8 mouse cellular contexts compared by ENCODE assay signal in genomic region chr7:99248906-99249581, GRCm38 (mm10). TPM values are rescaled to one million over a fixed set of nuclear protein-coding genes. Genes with fewer than 3 reads are reported as not detected.
A peak's percentile ranks its signal among the peaks of the same experiment; 100 is the strongest.
DNase-seq lines count a peak whose midpoint lies in the region; ATAC-seq and TF ChIP-seq lines count a peak whose summit lies in the region.

No protein-coding gene starts in this region.

- no peak for TF ChIP-seq CTCF in kidney, adult 2 months (conservative IDR thresholded peaks at IDR 0.05; ENCODE audit: insufficient read depth, insufficient read length, low read depth, low read length)

- no peaks in the 10 kb centered on the region for H3K9me3 ChIP-seq in embryonic facial prominence, embryonic 10.5 days
- H3K9me3 ChIP-seq in hindbrain, embryonic 15.5 days = no peaks in the 10 kb centered on the region
- H3K9me3 ChIP-seq in midbrain, embryonic 12.5 days = no peaks in the 10 kb centered on the region

- no peak for DNase-seq in kidney, adult 2 months
- no peak for DNase-seq in kidney, postnatal 25 days
- peak; percentile 49 for DNase-seq in embryonic facial prominence, embryonic 10.5 days (ENCODE audit: low spot score)
- no peak for DNase-seq in right cerebral cortex, postnatal 14 days
- no peak for DNase-seq in gastrocnemius, postnatal 4 days (ENCODE audit: low spot score in 2 of 2)
- DNase-seq in gastrocnemius, postnatal 14 days = no peak

- WGBS in kidney, adult 2 months = 5% methylated on average over 44 of the region's 44 CpGs
- WGBS in embryonic facial prominence, embryonic 10.5 days = 2% methylated on average over 44 of the region's 44 CpGs
- 1% methylated on average over 36 of the region's 44 CpGs for WGBS in hindbrain, embryonic 15.5 days
- under 1% methylated on average over 42 of the region's 44 CpGs for WGBS in midbrain, embryonic 12.5 days

- H3K27ac ChIP-seq in kidney, adult 2 months (ENCODE audit: insufficient read depth, low read depth, low read length) = no peak overlapping the region
- H3K27ac ChIP-seq in embryonic facial prominence, embryonic 10.5 days (replicated peaks) = peak overlapping the region; percentile 78
- H3K27ac ChIP-seq in hindbrain, embryonic 15.5 days (replicated peaks) = no peak overlapping the region
- H3K27ac ChIP-seq in midbrain, embryonic 12.5 days (replicated peaks) = no peak overlapping the region

- H3K9ac ChIP-seq in hindbrain, embryonic 15.5 days = peak overlapping the region; percentile 35; the same call in 1 of the 2 replicates
- peak overlapping the region; percentile 51 for H3K9ac ChIP-seq in midbrain, embryonic 12.5 days (replicated peaks)

- H3K4me1 ChIP-seq in kidney, adult 2 months (ENCODE audit: control insufficient read depth, insufficient read depth, low read length) = 0 out of 2 replicates have a peak, but pooled peaks cover 3% of the 10 kb centered on the region
- peaks cover 20% of the 10 kb centered on the region for H3K4me1 ChIP-seq in embryonic facial prominence, embryonic 10.5 days
- H3K4me1 ChIP-seq in hindbrain, embryonic 15.5 days (replicated peaks) = peaks cover 8% of the 10 kb centered on the region
- H3K4me1 ChIP-seq in midbrain, embryonic 12.5 days = peaks cover 6% of the 10 kb centered on the region; the same call in 1 of the 2 replicates

- intact Hi-C loops in gastrocnemius, postnatal 14 days (cut with DNase I; ENCODE audit: low total_unique reads) = no loop called here

- no peak for TF ChIP-seq POLR2A in kidney, adult 2 months (IDR thresholded peaks at IDR 0.05; ENCODE audit: low read depth, low read length)

- H3K36me3 ChIP-seq in kidney, adult 2 months (ENCODE audit: control insufficient read depth, insufficient read depth, low read length) = no peaks in the 10 kb centered on the region
- H3K36me3 ChIP-seq in embryonic facial prominence, embryonic 10.5 days (replicated peaks) = no peaks in the 10 kb centered on the region
- no peaks in the 10 kb centered on the region for H3K36me3 ChIP-seq in hindbrain, embryonic 15.5 days
- no peaks in the 10 kb centered on the region for H3K36me3 ChIP-seq in midbrain, embryonic 12.5 days

- no peaks in the 10 kb centered on the region for H3K27me3 ChIP-seq in kidney, adult 2 months (replicated peaks; ENCODE audit: control insufficient read depth, insufficient read depth, low read length)
- peaks cover 42% of the 10 kb centered on the region for H3K27me3 ChIP-seq in embryonic facial prominence, embryonic 10.5 days (replicated peaks; ENCODE audit: low read depth, poor library complexity, severe bottlenecking)
- H3K27me3 ChIP-seq in hindbrain, embryonic 15.5 days = peaks cover 9% of the 10 kb centered on the region
- H3K27me3 ChIP-seq in midbrain, embryonic 12.5 days = peaks cover 25% of the 10 kb centered on the region

- peak; percentile 42; the same call in 1 of the 2 replicates for ATAC-seq in hindbrain, embryonic 15.5 days (ENCODE audit: low FRiP score, low read depth)
- ATAC-seq in midbrain, embryonic 12.5 days (ENCODE audit: low FRiP score, low read depth) = peak; percentile 61

- H3K4me2 ChIP-seq in hindbrain, embryonic 15.5 days = peak overlapping the region; percentile 79
- H3K4me2 ChIP-seq in midbrain, embryonic 12.5 days (replicated peaks) = peak overlapping the region; percentile 70

- H3K4me3 ChIP-seq in kidney, adult 2 months (ENCODE audit: insufficient read depth, low read depth, low read length) = peak overlapping the region; percentile 24
- peak overlapping the region; percentile 62 for H3K4me3 ChIP-seq in embryonic facial prominence, embryonic 10.5 days
- peak overlapping the region; percentile 44 for H3K4me3 ChIP-seq in hindbrain, embryonic 15.5 days
- H3K4me3 ChIP-seq in midbrain, embryonic 12.5 days = peak overlapping the region; percentile 46

RNA-seq across cellular contexts. Expression of gene Mogat2, which starts 10.6 kb away (rescaled TPM):
- 29.6 and 29.7 TPM in 2 replicates for polyA plus RNA-seq in kidney, adult 2 months (2012; rRNA removed)
- 38.5 and 46.1 TPM in 2 replicates for polyA plus RNA-seq in embryonic facial prominence, embryonic 10.5 days (2016; fragmentation: Nextera tagmentation; extraction: Ambion mirVana)
- polyA plus RNA-seq in hindbrain, embryonic 15.5 days (2015; fragmentation: Nextera tagmentation; extraction: Ambion mirVana) = 1.3 TPM in 2 replicates
- 5.5 and 5.6 TPM in 2 replicates for polyA plus RNA-seq in midbrain, embryonic 12.5 days (2016; fragmentation: Nextera tagmentation; extraction: Ambion mirVana)
- total RNA-seq in gastrocnemius, postnatal 4 days (2021) = under 1 TPM; 0.15 to 0.16 TPM
- total RNA-seq in gastrocnemius, postnatal 14 days (2021) = under 1 TPM in 1 of 2 experiments, not detected in 1; 0.14 TPM

RNA-seq across cellular contexts. Expression of gene Map6, which starts 18.2 kb away (rescaled TPM):
- polyA plus RNA-seq in kidney, adult 2 months (2012; rRNA removed) = 1.8 and 2.4 TPM in 2 replicates
- 10.2 and 13.4 TPM in 2 replicates for polyA plus RNA-seq in embryonic facial prominence, embryonic 10.5 days (2016; fragmentation: Nextera tagmentation; extraction: Ambion mirVana)
- 139 and 155 TPM in 2 replicates for polyA plus RNA-seq in hindbrain, embryonic 15.5 days (2015; fragmentation: Nextera tagmentation; extraction: Ambion mirVana)
- polyA plus RNA-seq in midbrain, embryonic 12.5 days (2016; fragmentation: Nextera tagmentation; extraction: Ambion mirVana) = 87.5 and 98.6 TPM in 2 replicates
- total RNA-seq in gastrocnemius, postnatal 4 days (2021) = 10 to 100 TPM in 1 of 2 experiments, 1 to 10 TPM in 1; 8.3 to 11.5 TPM
- total RNA-seq in gastrocnemius, postnatal 14 days (2021) = 1 to 10 TPM; 3.9 to 6.6 TPM
